Mouse (Mus musculus): Measurements from ENCODE around the gene Cyp2d11.
A peak's percentile ranks its signal among the peaks of the same experiment; 100 is the strongest.
"Not testable (repeated sequence)": the region's sequence is repeated elsewhere in the genome, so short reads cannot be mapped to it uniquely, and the experiment has no call there.

The Cyp2d11 gene

GRCm38 (mm10) chr15:82379871-82380713 lies 13.7 kb downstream of the Cyp2d11 start, which contains the start of gene Cyp2d22:
Gene Cyp2d22, minus strand, starts transcription at chr15:82380260.
- DNase-seq (ENCODE audit: low spot score), result no peak

DNA sequence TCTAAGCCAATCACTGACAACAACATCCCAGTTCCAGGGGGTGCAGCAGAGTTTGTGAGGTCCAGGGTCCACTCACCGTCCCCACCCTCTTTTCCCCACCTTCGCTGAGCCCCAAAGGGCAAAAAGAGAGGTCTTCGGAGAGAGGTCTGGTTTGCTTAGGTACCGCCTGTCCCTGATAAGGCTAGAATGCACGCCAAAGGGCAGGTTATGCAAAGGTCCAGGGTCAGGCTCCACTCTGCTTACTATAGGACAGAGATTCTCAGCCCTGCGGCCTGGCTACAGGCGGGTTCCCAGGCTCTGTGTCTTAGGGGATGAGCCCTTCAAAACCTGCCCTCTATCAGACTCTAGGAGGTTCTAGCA lies 14.3 kb downstream of the Cyp2d11 start:
- no peak for DNase-seq (ENCODE audit: low spot score)

GRCm38 (mm10) chr15:82378261-82379180 lies 15.3 kb downstream of the Cyp2d11 start:
- DNase-seq (ENCODE audit: low spot score), result no peak

DNA sequence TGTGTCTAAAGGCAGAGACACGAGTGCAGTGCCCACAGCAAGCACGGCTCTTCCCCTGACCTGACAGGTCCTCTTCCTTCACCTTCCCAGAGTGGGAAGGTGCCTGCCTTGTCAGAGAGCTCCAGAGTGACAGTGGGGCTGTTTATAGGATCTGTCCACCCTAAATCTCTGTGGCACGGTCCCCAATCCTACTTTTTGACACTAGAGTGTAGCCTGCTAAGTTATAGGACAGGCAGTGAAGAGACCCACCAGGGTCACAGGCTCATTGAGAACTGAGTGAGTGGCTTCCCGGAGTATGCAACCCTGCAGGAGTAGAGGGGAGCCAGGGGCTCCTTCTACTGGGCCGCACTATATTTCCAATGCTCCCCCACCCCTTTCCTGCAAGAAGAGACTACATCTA lies 16.1 kb downstream of the Cyp2d11 start:
- DNase-seq (ENCODE audit: low spot score), result no peak

- peak; percentile 63 for DNase-seq (ENCODE audit: low spot score)
These were observed 17.3 kb downstream of the Cyp2d11 start for GRCm38 (mm10) chr15:82376393-82377138.

GRCm38 (mm10) chr15:82375855-82376254 lies 18.0 kb downstream of the Cyp2d11 start:
- no peak for DNase-seq (ENCODE audit: low spot score)

- no peak for DNase-seq (ENCODE audit: low spot score)
These were observed 19.4 kb downstream of the Cyp2d11 start for GRCm38 (mm10) chr15:82374437-82374836.

DNA sequence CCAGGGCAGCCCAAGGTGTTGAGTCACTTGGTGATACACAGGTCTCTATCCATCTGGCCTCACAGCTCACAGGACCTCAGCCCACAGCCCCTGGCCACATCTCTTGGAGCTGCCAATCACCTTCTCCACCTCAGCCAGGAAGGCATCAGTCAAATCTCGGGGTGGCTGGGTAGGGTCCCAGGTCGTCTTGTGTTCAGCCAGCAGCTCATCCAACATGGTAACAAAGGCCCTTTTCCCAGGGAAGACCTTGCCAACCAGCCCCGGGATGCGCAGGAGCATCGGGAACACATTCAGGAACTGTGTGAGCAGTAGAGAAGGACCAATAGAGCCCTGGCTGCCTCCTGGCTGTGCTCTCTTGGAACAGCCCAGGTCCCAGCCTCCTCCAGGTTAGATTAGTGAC lies 20.8 kb downstream of the Cyp2d11 start:
- DNase-seq (ENCODE audit: low spot score), result no peak

GRCm38 (mm10) chr15:82372446-82372845 lies 21.4 kb downstream of the Cyp2d11 start:
- no peak for DNase-seq (ENCODE audit: low spot score)

DNA sequence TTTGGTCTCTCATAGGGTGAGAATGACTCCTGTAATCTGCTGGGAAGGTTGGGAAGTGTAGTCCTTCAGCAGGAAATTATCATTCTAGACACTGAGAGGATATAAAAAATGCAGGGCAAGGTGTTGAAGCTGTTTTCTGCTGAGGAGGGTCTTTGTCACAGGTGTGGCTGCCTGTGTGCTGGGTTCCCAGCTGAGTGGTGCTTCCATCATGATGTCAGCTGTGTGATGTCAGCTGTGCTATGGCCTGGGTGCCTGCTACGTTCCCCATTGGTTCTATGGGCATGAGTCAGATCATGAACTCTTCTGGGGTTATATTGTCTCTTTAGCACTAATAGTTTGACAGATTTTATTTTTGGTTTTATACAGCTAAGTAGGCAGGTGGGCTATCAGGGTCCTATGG lies 25.0 kb downstream of the Cyp2d11 start:
- DNase-seq (ENCODE audit: low spot score), result no peak

- no peak for DNase-seq (ENCODE audit: low spot score)
These were observed 25.7 kb downstream of the Cyp2d11 start for GRCm38 (mm10) chr15:82368146-82368545.

DNA sequence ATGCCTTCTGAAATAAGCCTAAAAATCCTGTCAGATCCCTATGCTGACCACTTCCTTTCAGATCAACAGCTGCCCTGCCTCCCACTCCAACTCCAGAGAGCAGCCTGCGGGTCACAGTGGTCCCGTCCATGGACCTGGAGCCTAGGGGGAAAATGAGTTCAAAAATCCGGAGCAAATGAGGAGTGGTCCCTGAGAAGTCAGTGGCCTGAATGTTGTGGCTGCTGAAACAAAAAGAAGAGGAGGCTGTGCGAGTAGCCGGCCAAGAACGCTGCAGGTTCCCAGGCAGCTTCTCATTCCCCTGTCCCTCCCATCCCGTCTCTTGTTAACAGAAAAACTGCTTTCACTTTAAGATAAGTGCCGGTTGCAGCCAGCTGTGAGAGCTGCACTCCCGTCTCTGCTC lies 29.3 kb downstream of the Cyp2d11 start:
- DNase-seq (ENCODE audit: low spot score), result not testable (repeated sequence)

GRCm38 (mm10) chr15:82363801-82364200 lies 30.0 kb downstream of the Cyp2d11 start:
- DNase-seq (ENCODE audit: low spot score), result not testable (repeated sequence)

DNA sequence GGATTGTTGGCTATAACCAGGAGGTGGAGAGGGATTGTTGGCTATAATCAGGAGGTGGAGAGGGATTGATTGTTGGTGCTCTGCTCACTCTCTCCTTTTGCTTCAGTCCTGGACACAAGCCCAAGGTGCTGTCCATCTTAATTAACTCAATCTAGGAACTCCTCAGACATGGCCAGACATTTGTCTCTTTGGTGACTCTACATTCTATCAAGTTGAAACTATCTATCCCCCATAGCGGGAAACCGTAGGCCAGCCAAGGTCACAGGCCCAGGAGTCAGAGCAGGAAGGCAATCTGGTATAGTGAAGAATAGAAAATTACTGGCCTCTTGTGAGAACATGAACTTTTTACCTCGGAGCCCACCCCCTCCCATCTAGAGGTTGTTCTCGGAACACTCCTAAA lies 31.6 kb downstream of the Cyp2d11 start:
- DNase-seq (ENCODE audit: low spot score), result no peak

- DNase-seq (ENCODE audit: low spot score), result no peak
These were observed 32.3 kb downstream of the Cyp2d11 start for GRCm38 (mm10) chr15:82361459-82362018.

DNA sequence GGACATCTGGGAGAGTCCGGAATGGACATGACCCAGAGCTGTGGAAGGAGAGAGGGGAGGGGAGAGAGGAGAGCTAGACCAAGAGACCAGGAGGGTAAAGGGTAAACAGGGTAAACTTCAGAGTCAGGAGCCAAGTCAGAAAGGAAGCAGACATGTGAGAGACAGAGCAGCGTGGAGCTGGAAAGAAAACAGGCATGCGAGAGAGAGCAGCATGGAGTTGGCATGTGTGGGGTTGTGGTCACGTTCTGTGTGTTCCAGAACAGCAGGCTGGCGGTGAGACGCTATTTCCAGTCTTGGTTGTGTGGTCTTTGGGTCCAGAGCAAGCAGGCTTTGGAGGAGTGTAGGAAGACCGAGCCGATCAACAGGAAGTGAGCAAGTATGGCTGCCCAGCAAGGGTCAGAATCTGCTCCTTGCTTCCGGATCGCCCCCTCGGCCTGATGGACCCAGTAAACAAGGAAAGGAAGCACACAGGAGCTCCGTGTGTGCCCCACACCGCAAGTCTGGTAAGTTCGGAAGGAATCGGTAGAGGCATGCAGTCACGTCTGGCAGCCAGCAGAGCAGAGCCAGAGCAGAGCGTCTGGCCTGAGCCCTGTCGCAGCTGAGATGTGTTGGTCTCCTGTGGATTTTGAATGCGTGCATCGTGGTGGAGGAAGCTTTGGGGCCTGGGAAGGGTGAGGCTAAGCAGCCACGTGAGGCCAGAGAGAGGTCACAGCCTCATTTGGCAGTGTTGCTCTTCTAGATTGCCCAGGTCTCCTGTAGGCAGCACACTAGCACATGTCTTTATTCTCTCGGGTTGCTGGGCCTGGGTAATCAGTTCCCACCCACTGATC lies 35.2 kb downstream of the Cyp2d11 start:
- no peak for DNase-seq (ENCODE audit: low spot score)

DNA sequence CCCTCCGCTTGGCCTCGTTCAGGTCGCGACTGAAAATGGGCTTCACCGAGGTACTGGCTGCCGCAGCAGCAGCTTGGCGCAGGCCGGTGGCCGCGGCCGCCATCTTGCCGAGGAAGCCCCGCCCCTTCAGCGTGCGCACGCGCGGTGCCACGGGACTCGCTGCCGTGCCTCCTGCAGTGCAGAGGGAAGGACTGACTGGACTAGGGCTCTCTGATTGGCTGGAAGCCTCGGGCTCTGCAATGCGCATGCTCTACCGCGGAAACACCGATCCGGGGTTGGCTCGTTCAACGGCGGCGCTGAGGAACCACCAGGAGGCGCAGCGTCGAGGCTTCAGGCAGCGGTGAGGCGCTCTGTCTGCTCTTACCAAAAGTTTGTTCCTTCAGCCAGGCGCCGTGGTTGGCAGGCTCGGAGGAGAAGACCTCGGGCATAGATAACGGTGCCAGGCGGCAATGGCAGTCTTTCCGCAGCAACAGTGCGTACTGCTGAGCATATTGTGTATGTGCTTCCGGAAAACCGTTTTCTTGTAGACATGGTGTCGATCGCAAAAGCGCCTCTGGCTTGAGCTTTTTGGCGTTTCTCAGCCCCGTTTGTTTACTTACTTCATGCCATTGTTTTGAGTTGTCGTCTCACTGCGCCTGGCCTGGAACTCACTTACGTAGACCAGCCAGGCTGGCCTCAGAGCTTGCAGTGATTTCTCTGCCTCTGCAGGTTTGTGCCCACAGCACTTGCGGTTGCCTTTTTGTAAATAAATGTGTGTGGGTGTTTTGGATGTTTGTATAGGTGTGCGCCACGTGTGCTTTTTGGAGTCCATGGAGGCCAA lies 39.5 kb downstream of the Cyp2d11 start, which contains the start of gene Ndufa6:
Gene Ndufa6, minus strand, starts transcription at position 197 of the 820 bp plus-strand sequence.
- peak; percentile 86 for DNase-seq (ENCODE audit: low spot score)

- DNase-seq (ENCODE audit: low spot score), result no peak
These were observed 40.1 kb downstream of the Cyp2d11 start for GRCm38 (mm10) chr15:82353745-82354113.

DNA sequence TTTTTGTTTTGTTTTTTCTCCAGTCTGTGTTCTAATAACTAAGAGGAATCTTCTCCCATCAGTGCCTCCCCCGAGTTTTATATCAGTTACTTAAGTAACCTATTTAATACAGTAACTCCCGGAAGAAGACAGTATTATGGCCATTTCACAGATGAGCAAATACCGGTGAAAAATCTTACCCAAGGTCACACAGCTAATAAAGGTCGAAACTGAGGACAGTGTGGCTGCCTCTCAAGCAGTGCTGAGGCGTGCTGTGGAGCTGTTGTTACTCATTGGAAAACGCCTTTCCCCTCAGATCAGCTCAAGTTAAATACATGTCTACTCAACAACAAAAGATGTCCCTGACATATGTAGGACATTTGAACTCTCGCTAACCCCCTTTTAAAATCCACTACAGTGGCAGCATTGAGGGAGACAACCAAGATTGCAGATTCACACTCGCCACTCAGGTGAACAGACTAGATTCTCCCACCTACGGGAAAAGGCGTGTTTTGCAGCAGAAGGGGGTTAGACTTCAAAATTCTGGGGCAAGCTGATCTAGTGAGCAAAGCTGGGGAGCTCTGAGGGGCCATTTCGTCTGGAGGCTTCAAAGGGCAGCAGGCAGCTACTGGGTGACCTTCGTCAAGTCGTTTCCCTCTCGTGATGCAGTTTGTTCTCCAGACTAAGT lies 40.6 kb downstream of the Cyp2d11 start:
- no peak for DNase-seq (ENCODE audit: low spot score)

Measured in layer of hippocampus, adult 9-10 months (tissue).